Mouse (Mus musculus) urinary bladder, postnatal 4 days (tissue): Measurements from ENCODE around the gene Atf6b.

ENCODE experiments used
- DNase-seq, 2 experiments: peaks; one replicate each; pipeline ENCODE4 v3.0.0; 2021 to 2022; ENCODE audit warnings: low spot score in 2 of 2

Gene Atf6b

DNA sequence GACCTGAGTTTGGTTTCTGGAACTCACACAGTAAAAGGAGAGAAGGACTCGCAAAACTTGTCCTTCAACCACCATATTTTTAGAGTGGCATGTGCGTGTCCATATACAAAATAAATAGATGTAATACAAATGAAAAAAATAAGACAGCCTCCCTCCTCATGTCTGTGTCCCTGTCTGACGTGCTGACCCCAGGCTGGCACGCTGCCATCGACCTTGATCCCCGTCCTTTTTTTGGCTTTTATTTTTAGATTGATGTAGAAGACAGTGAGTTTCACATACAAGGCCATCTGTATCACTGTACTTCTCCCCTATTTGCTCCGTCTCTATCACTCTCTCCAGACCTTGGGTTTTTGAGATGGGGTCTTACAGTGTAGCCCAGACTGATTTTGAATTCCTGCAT, 17.5 kb downstream of the Atf6b start:
- DNase-seq, result no peak

GRCm38 (mm10) chr17:34670235-34670634, 23.3 kb downstream of the Atf6b start, which contains the start of gene Tnxb:
TSS of gene Tnxb (plus strand) at chr17:34670535.
- no peak for DNase-seq

DNA sequence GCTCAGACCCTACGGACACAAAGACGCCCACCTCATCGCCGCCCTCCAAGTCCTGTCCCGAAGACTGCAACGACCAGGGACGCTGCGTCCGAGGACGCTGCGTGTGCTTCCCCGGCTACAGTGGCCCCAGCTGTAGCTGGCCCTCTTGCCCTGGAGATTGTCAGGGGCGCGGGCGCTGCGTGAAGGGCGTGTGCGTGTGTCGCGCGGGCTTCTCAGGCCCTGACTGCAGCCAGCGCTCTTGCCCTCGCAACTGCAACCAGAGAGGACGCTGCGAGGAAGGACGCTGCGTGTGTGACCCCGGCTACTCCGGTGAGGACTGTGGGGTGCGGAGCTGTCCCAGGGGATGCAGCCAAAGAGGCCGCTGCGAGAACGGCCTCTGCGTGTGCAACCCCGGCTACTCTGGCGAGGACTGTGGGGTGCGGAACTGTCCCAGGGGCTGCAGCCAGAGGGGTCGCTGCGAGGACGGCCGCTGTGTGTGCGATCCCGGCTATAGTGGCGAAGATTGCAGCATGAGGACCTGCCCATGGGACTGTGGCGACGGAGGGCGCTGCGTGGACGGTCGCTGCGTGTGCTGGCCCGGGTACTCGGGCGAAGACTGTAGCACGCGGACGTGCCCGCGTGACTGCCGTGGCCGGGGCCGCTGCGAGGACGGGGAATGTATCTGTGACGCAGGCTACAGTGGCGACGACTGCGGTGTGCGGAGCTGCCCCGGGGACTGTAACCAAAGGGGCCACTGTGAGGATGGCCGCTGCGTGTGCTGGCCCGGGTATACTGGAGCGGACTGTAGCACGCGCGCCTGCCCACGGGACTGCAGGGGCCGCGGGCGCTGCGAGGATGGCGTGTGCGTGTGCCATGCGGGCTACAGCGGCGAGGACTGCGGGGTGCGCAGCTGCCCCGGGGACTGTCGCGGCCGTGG, 24.5 kb downstream of the Atf6b start:
- no peak for DNase-seq

- DNase-seq, result no peak
Measured at GRCm38 (mm10) chr17:34672246-34672792, 25.4 kb downstream of the Atf6b start.

GRCm38 (mm10) chr17:34673139-34673538, 26.2 kb downstream of the Atf6b start:
- DNase-seq, result no peak

DNA sequence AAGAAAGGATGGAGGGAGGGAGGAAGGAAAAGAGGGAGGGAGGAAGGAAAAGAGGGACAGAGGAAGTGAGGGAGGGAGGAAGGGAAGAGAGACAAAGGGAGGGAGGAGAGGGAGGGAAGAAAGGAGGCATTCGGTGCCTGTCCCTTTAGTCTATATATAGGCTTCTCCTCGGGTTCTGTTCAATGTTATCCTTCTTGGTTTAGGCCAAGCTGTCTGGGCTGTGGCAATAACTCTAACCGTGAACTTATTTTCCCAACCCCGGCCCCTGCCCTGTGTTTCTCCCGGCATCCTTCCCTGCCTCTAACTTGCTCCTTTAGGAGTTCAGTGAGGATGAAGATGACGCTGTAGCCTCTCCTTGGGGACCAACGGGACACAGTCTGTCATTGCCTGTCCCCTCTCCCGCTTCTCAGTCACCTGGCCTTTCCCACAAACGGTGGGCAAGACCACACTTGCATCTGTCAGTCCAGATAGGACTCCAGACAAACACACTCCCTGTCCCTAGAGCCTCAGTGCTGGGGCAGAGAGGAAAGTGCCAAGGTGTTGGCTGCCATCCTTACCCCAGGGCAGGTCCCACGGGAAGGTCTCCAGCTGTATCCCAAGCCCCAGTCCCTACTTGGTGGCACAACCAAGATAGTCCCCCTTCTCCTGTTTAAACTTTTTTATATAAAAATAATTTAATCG, 27.7 kb downstream of the Atf6b start:
- no peak for DNase-seq

DNA sequence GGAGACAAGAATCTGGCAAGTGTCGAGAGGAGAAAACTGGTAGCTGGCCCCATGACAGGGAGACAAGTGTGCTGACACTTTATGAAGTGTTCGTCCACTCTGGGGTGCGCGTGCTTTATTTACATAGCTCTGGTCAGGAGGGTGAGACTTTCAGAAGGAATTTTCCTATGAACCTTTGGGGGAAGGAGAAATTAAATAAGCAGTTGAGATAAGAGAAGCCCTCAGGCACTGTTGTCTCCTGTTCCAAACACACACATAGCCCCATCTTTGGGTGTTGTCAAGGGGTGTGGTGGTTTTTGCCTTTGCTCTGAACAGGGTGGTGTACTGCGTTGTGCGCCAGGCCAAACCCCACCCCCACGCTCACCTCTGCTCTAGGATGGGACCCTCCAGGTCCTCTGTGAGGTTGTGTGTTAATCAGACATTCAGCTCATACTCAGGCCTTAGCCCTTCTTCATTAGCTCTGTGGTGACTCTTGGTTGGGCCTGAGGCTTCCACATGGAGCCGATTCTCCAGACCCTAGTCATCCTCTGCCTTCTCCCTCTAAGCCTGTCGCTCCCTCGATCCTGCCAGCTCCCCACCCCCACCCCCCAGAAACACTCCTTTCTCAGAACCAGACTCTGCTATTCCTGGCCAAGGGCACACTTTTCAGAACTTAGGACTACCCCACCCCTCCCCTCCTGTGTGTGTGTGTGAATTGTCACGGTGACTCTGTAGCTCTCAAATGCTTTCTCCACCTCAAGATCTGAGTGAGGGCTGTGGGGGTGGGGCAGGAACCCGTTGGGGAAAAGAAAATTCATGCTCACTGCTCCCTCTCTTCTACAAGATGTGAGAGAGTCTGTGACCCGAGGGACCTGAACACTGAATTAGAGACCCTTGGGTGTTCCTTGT, 28.5 kb downstream of the Atf6b start:
- no peak for DNase-seq

DNA sequence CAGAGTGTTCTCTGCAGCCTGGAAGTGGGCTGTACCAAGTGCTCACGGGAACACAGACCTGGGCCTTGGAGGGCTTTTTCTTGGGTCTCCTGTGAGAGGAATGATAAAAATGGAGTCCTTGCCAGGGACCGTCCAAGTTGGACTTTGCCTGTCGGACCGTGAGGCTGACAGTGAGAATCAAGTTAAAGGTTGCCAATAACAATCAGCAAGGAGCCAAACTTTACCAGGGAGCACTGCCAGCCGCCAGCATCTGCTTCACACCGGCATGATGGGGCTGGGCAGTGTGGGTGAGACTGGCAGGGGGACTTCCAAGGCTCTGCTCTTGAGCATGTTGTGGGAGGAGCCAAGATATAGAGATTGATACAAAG, 29.1 kb downstream of the Atf6b start:
- no peak for DNase-seq

GRCm38 (mm10) chr17:34676671-34677070, 29.7 kb downstream of the Atf6b start:
- DNase-seq, result no peak

GRCm38 (mm10) chr17:34680191-34680590, 33.2 kb downstream of the Atf6b start:
- no peak for DNase-seq

- DNase-seq, result no peak
Measured at GRCm38 (mm10) chr17:34680621-34681020, 33.7 kb downstream of the Atf6b start.

DNA sequence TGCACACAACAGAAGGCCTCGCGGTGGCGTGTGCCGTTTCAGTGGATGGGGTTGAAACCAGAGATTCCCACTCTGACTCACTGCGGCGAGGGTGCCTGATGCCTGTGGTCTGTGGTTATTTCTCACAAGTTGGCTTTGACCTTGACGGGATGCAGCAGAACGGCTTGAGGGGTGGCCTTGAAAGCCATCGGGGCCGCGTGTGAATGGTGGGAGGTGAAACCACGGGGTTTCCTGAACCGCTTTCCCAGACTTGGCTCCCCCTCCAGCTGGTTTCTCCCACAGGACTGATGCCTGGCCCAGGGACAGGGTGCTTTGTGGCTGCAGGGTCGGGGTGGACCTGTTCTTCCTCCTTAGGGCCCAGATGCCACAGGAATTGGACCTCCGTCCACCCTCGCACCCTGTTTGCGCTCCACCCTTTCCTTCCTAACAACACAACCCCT, 34.2 kb downstream of the Atf6b start:
- peak in 1 of 2 experiments; percentile 60 for DNase-seq

GRCm38 (mm10) chr17:34681881-34682536, 35.1 kb downstream of the Atf6b start:
- no peak for DNase-seq

DNA sequence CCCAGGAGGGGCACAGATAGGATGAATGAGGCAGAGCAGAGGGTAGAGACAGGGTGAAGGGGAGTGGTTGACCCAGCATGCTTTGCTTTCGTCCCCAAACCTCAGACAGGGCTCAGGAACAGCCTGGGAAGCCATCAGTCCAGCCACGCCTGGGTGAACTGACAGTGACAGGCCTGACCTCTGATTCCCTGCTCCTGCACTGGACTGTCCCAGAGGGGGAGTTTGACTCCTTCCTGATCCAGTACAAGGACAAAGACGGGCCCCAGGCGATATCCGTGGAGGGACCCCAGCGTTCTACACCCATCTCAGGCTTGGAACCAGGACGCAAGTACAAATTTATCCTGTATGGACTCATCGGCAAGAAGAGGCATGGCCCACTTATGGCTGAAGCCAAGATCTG, 36.2 kb downstream of the Atf6b start:
- DNase-seq, result no peak

DNA sequence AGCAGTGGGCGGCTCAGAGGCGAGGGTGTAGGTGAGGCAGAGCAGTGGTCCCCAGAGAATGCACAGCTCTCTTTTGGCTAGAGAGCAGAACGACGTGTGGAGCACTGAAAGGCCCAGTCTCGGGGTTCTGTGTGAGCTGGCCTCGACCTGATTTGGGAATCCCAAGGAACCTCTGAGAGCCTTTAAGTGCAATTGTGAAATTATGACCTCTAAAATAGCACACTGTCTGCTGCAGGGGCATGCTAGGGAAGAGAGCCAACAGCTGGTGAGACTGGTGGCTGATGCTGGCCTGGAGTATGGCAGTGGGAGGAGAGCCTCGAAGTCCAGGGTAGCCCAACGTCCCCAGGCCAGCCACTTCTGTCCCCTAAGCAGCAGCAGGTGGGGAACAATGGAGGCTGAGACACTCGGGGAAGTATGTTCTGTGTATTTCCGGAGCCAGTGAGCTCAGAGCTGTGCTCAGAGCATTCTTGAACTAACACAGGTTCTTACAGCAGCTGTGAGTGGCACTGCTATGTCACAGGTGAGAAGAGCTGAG, 36.8 kb downstream of the Atf6b start:
- DNase-seq, result no peak

DNA sequence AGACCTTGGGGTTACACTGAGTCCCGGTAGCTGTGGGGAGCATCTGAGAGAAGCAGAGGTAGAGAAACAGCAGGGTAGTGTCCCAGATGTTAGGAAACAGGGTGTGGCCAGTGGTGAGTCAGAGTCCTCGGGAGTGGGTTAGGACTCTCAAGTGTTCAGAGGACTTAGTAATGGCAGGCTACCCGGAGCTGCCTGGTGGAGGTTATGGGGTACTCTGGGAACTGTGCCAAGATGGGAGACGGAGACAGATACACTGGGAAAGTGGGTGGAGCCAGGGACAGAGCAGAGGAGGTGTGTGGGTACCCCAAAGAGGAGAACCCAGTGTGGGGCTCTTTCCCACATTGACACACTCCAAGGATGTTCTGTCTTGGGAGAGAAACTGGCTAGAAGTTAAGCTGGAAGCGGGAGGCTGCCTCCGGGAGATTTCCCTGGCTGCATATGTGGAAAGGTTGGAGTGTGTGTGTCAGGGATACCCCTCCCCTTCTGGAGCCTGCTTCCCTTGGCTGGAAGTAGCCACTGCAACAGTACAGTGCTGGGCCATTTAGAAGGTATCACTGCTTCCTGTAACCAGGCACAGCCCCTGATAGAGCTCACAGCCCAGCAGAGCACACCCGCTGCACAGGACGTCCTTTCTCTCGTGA, 37.4 kb downstream of the Atf6b start:
- DNase-seq, result peak in 1 of 2 experiments; percentile 44

DNA sequence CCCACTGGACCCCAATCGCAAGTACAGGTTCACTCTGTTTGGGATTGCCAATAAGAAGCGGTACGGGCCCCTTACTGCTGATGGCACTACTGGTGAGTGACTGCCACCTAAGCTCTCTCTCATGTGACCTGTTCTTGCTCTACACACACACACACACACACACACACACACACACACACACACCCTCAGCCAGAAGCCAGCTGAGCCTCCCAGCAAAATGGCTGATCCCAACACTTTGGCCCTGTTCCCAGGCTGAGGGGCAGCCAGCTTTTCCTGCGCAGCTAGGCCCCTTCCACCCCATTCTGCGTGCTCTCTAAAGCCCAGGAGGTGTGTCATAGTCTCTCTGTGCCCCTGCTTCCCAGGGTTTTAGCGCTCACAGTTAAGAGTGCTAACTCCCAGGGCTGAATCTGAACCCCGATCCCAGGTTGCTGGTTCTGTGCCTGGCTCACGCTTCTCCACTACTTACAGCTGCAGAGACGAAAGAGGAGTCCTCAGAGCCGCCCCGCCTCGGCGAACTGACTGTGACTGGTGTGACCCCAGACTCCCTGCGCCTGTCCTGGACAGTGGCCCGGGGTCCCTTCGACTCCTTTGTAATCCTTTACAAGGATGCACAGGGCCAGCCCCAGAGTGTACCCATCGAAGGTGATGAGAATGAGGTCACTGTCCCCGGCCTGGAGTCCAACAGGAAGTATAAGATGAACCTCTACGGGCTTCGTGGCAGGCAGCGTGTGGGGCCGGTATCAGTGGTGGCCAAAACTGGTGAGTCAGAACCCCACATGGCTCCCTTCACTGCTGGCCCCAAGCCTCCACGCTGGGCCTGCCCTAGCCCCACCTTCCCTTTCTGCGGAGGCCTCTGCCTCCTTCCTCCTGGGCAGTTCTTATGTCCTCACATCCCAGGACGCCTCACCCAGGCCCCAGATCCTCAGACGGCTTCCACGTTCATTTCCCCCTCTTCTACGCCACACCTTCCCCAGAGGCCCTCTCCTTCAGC, 38.5 kb downstream of the Atf6b start:
- peak; percentile 80 to 86 for DNase-seq

DNA sequence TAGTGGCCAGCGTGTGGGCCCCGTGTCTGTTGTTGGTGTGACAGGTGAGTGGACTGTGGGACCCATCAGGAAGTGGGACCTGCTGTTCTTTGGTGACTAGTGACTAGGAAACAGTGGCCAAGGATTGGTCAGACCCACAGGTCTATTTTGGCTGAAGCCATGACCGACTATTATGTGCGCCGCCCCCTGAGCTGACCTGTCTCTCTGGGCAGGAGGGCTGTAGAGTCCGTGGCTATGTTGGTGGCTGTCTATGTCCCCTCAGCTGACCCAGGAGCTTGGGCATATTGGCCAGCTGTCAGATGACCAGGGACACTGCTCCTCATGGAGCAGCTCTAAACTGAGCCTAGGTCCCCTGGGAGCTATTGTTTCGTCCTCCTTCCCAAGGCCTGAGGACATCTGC, 41.9 kb downstream of the Atf6b start:
- DNase-seq, result no peak

DNA sequence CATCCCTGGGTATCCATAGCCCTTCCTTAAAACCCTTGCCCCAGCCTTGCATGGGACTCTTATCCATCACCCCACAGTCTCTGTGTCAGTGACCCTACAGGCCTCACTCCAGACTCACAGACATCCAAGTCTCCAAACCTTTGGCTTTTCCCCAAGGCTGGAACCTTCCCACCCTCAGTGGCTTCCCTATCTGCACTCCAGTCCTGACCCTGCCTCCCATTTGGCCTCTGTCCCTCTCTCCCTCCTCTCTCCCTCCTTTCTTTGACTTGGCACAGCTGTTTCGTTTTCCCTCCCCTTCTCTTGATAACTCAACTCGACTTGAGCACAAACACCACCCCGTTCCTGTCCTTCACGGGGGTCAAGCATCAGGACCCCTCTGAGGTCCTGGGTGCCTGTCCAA, 43.5 kb downstream of the Atf6b start:
- no peak for DNase-seq
